ENCODE assay signal across 26 mouse cellular contexts in genomic region chr2:69024856-69025255, GRCm38 (mm10).
DNase-seq lines count a peak whose midpoint lies in the region; ATAC-seq lines count a peak whose summit lies in the region.
"Had no signal": no experiment of that assay in that cellular context is flagged by ENCODE, and none has a peak within 500 bp of the region (broad histone marks: within the 10 kb centered on the region; RNA-seq: fewer than 3 reads in every experiment).

No protein-coding gene starts in this region.

- 0 out of 2 replicates have a peak, but pooled peaks cover 4% of the 10 kb centered on the region for H3K9me3 ChIP-seq in embryonic facial prominence, embryonic 15.5 days (replicated peaks)
- H3K9me3 ChIP-seq in embryonic facial prominence, embryonic 10.5 days, result no peaks in the 10 kb centered on the region
- H3K9me3 ChIP-seq: embryonic facial prominence, embryonic 12.5 days; heart, embryonic 10.5 days had no signal

- H3K4me2 ChIP-seq in embryonic facial prominence, embryonic 15.5 days (replicated peaks), result no peak overlapping the region
- H3K4me2 ChIP-seq: embryonic facial prominence, embryonic 12.5 days; heart, embryonic 13.5 days; hindbrain, embryonic 14.5 days had no signal

- no peak overlapping the region for H3K9ac ChIP-seq in embryonic facial prominence, embryonic 15.5 days
- H3K9ac ChIP-seq: embryonic facial prominence, embryonic 12.5 days; heart, embryonic 13.5 days; hindbrain, embryonic 14.5 days had no signal

- H3K36me3 ChIP-seq in embryonic facial prominence, embryonic 15.5 days, result no peaks in the 10 kb centered on the region
- H3K36me3 ChIP-seq in embryonic facial prominence, embryonic 10.5 days (replicated peaks), result 0 out of 2 replicates have a peak, but pooled peaks cover 3% of the 10 kb centered on the region
- H3K36me3 ChIP-seq: embryonic facial prominence, embryonic 12.5 days had no signal

- no peak overlapping the region for H3K4me3 ChIP-seq in embryonic facial prominence, embryonic 15.5 days (replicated peaks)
- no peak overlapping the region for H3K4me3 ChIP-seq in embryonic facial prominence, embryonic 10.5 days
- H3K4me3 ChIP-seq: embryonic facial prominence, embryonic 12.5 days; erythroblast, embryonic 14.5 days; heart, adult 2 months; heart, embryonic 10.5 days; heart, embryonic 13.5 days had no signal

- no peak for DNase-seq in embryonic facial prominence, embryonic 10.5 days (ENCODE audit: low spot score)
- peak; percentile 41 to 47 for DNase-seq in frontal cortex, adult 2 months (ENCODE audit: extremely low spot score in 1 of 2, low spot score in 1 of 2)
- no peak for DNase-seq in frontal cortex, postnatal 25 days (ENCODE audit: low spot score in 2 of 2)
- DNase-seq in Muller cell, postnatal 12 days (ENCODE audit: inconsistent ontology term), result peak; percentile 63
- peak; percentile 22 for DNase-seq in fibroblast of lung, adult 2 months (ENCODE audit: low read depth)
- DNase-seq: adrenal gland, adult 8-10 months; adrenal gland, postnatal 25 days; cerebellum, adult 18-20 months; cerebellum, adult 9-10 months; cerebellum, postnatal 14 days; gastrocnemius, postnatal 10 days; gastrocnemius, postnatal 36 days; heart, adult 2 months; heart, postnatal 14 days; heart, postnatal 4 days had no signal

- H3K4me1 ChIP-seq in embryonic facial prominence, embryonic 15.5 days, result peaks cover 4% of the 10 kb centered on the region; the same call in 1 of the 2 replicates
- H3K4me1 ChIP-seq in embryonic facial prominence, embryonic 10.5 days, result peaks cover 14% of the 10 kb centered on the region

- no peaks in the 10 kb centered on the region for H3K27me3 ChIP-seq in embryonic facial prominence, embryonic 15.5 days
- no peaks in the 10 kb centered on the region for H3K27me3 ChIP-seq in embryonic facial prominence, embryonic 10.5 days (replicated peaks; ENCODE audit: low read depth, poor library complexity, severe bottlenecking)
- H3K27me3 ChIP-seq: embryonic facial prominence, embryonic 12.5 days; heart, embryonic 13.5 days had no signal

- 68% methylated on average over 2 of the region's 2 CpGs for WGBS in embryonic facial prominence, embryonic 15.5 days
- 93% methylated on average over 2 of the region's 2 CpGs for WGBS in embryonic facial prominence, embryonic 10.5 days

- H3K27ac ChIP-seq in embryonic facial prominence, embryonic 15.5 days (replicated peaks), result peak overlapping the region; percentile 28; the same call in 1 of the 2 replicates
- no peak overlapping the region for H3K27ac ChIP-seq in embryonic facial prominence, embryonic 10.5 days (replicated peaks)
- H3K27ac ChIP-seq: heart, adult 2 months; heart, embryonic 10.5 days; heart, embryonic 13.5 days; hindbrain, embryonic 14.5 days; hindbrain, postnatal 0 days had no signal

- no peak for ATAC-seq in embryonic facial prominence, embryonic 15.5 days (ENCODE audit: insufficient number of reproducible peaks, low FRiP score, low TSS enrichment, low read depth)
- no peak for ATAC-seq in megakaryocyte, adult 5-6 weeks (ENCODE audit: poor library complexity, severe bottlenecking)
- ATAC-seq: forebrain, embryonic 14.5 days; hindbrain, postnatal 0 days; inflammation-experienced regulatory T-cells, adult 6 months; intestine, embryonic 16.5 days had no signal

Comparison
In these comparisons a context has a peak if more than half of its experiments do, and no peak if none do; other contexts are left out.
1. DNase-seq: peak in frontal cortex, adult 2 months (2 of 2), Muller cell, postnatal 12 days (single experiment) and fibroblast of lung, adult 2 months (single experiment); none in embryonic facial prominence, embryonic 10.5 days (single experiment) and frontal cortex, postnatal 25 days (0 of 2).